Mouse (Mus musculus): Measurements from ENCODE around the gene Mapk10. TPM values are rescaled to one million over a fixed set of nuclear protein-coding genes. Genes with fewer than 3 reads are reported as not detected.

Mapk10 gene
- total and polyA plus RNA-seq, 3 experiments, result 0.10 to 0.95 (median 0.47) TPM

DNA sequence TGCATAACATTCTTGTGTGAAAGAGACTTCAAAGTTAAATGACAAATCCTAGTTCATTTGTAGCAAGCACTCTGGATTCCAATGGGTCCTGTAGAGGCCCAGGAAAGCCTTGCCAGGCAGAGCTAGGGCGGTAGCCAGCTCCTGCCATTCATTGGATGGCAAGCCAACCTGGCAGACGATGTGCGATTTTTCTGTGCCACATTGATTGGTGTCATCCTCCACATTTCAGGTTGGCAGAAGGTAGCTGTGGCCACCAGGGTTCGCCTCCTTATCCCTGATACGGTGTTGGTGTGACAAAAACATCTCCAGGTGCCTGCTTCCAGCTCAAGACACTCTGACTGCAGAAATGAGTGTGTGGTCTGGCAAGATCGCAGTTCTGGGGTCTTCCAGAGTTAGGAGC lies 210.6 kb downstream of the Mapk10 start:
- no peaks in the 10 kb centered on the region for H3K9me3 ChIP-seq (replicated peaks; ENCODE audit: low read length)
- no peak overlapping the region for H3K9ac ChIP-seq (ENCODE audit: insufficient read depth, low read depth)
- DNase-seq (ENCODE audit: extremely low read depth), result no peak
- no peaks in the 10 kb centered on the region for H3K27me3 ChIP-seq (replicated peaks)
- no peak overlapping the region for H3K4me2 ChIP-seq (ENCODE audit: insufficient read depth, low read depth, poor library complexity, severe bottlenecking)
- H3K4me1 ChIP-seq (ENCODE audit: control insufficient read depth in 1 of 2, insufficient read depth in 2 of 2), result no peaks in the 10 kb centered on the region
- TF ChIP-seq ELF1 (IDR thresholded peaks at IDR 0.05; ENCODE audit: low read depth, low read length) (no peak), POLR2A (IDR thresholded peaks at IDR 0.05; ENCODE audit: low read depth, low read length) (no peak), KAT2A (IDR thresholded peaks at IDR 0.05; ENCODE audit: insufficient replicate concordance, low read length) (no peak)
- no peak overlapping the region for H3K4me3 ChIP-seq (replicated peaks in 1 of 3; ENCODE audit: low read depth in 2 of 3, low read length in 2 of 3, poor library complexity in 1 of 3)
- no peak overlapping the region for H3K27ac ChIP-seq (ENCODE audit: insufficient read depth, low read depth)
- H3K79me2 ChIP-seq (replicated peaks; ENCODE audit: control insufficient read depth, extremely low read depth, insufficient read depth, poor library complexity, severe bottlenecking), result no peaks in the 10 kb centered on the region
- dilution Hi-C loops (cut with MboI; ENCODE audit: extremely low pct_ligation_motif_present, extremely low pct_unique_long_range_greater_than_20kb, low sequenced_read_pairs) (no loop called here), in situ Hi-C loops (cut with MboI; ENCODE audit: low pct_ligation_motif_present, low pct_unique_long_range_greater_than_20kb, low sequenced_read_pairs) (no loop called here)
- no peaks in the 10 kb centered on the region for H3K36me3 ChIP-seq (replicated peaks in 1 of 2; ENCODE audit: control insufficient read depth in 1 of 2, insufficient read depth in 1 of 2, low read length in 1 of 2)

- H3K9me3 ChIP-seq (replicated peaks; ENCODE audit: low read length), result no peaks in the 10 kb centered on the region
- no peak overlapping the region for H3K27ac ChIP-seq (ENCODE audit: insufficient read depth, low read depth)
- in situ Hi-C loops (cut with MboI; ENCODE audit: low pct_ligation_motif_present, low pct_unique_long_range_greater_than_20kb, low sequenced_read_pairs), result no loop called here
- no peak for DNase-seq (ENCODE audit: extremely low read depth)
- H3K4me3 ChIP-seq (replicated peaks in 1 of 3; ENCODE audit: low read depth in 2 of 3, low read length in 2 of 3, poor library complexity in 1 of 3), result no peak overlapping the region
- no peaks in the 10 kb centered on the region for H3K27me3 ChIP-seq (replicated peaks)
- H3K9ac ChIP-seq (ENCODE audit: insufficient read depth, low read depth), result no peak overlapping the region
- no peak overlapping the region for H3K4me2 ChIP-seq (ENCODE audit: insufficient read depth, low read depth, poor library complexity, severe bottlenecking)
- H3K4me1 ChIP-seq (ENCODE audit: control insufficient read depth in 1 of 2, insufficient read depth in 2 of 2), result no peaks in the 10 kb centered on the region
- no peak for TF ChIP-seq POLR2AphosphoS2 (IDR thresholded peaks at IDR 0.05; ENCODE audit: low read depth, low read length)
- H3K79me2 ChIP-seq (replicated peaks; ENCODE audit: control insufficient read depth, extremely low read depth, insufficient read depth, poor library complexity, severe bottlenecking), result no peaks in the 10 kb centered on the region
- H3K36me3 ChIP-seq (replicated peaks in 1 of 2; ENCODE audit: control insufficient read depth in 1 of 2, insufficient read depth in 1 of 2, low read length in 1 of 2), result no peaks in the 10 kb centered on the region
- dilution Hi-C loops (cut with MboI; ENCODE audit: extremely low pct_ligation_motif_present, extremely low pct_unique_long_range_greater_than_20kb, low sequenced_read_pairs), result no loop called here
These were observed 212.6 kb downstream of the Mapk10 start for GRCm38 (mm10) chr5:102998524-102998923.

DNA sequence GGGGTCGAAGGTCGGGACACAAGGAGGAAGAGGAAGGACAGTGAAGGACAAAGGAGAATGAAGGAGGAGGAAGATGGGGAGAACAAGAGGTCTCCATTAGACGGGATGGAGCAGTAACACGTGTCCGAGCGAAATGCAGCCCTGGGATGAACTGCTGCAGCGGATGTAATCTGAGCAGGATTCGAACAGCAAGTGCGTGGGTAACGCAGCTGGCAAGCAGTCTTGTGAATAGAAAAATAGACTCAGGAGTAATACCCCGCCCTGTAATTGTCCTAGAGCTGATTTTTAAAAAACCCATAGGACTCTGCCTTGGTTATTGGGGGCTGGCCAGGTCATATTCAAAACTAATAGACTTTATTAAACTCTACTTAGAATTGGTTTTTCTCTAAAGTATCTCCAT lies 213.2 kb downstream of the Mapk10 start:
- in situ Hi-C loops (cut with MboI; ENCODE audit: low pct_ligation_motif_present, low pct_unique_long_range_greater_than_20kb, low sequenced_read_pairs), result no loop called here
- Histone ChIP-seq H3K27me3 (replicated peaks) (no peaks in the 10 kb centered on the region), H3K79me2 (replicated peaks; ENCODE audit: control insufficient read depth, extremely low read depth, insufficient read depth, poor library complexity, severe bottlenecking) (no peaks in the 10 kb centered on the region), H3K4me3 (replicated peaks in 1 of 3; ENCODE audit: low read depth in 2 of 3, low read length in 2 of 3, poor library complexity in 1 of 3) (no peak overlapping the region), H3K9me3 (replicated peaks; ENCODE audit: low read length) (no peaks in the 10 kb centered on the region), H3K27ac (ENCODE audit: insufficient read depth, low read depth) (no peak overlapping the region), H3K9ac (ENCODE audit: insufficient read depth, low read depth) (no peak overlapping the region), H3K36me3 (replicated peaks in 1 of 2; ENCODE audit: control insufficient read depth in 1 of 2, insufficient read depth in 1 of 2, low read length in 1 of 2) (no peaks in the 10 kb centered on the region), H3K4me2 (ENCODE audit: insufficient read depth, low read depth, poor library complexity, severe bottlenecking) (no peak overlapping the region), H3K4me1 (ENCODE audit: control insufficient read depth in 1 of 2, insufficient read depth in 2 of 2) (no peaks in the 10 kb centered on the region)
- no peak for DNase-seq (ENCODE audit: extremely low read depth)
- dilution Hi-C loops (cut with MboI; ENCODE audit: extremely low pct_ligation_motif_present, extremely low pct_unique_long_range_greater_than_20kb, low sequenced_read_pairs), result no loop called here
- no peak for TF ChIP-seq ZKSCAN1 (IDR thresholded peaks at IDR 0.05; ENCODE audit: borderline replicate concordance, low read depth, low read length)
- TF ChIP-seq POLR2A (IDR thresholded peaks at IDR 0.05; ENCODE audit: low read depth, low read length), result no peak

DNA sequence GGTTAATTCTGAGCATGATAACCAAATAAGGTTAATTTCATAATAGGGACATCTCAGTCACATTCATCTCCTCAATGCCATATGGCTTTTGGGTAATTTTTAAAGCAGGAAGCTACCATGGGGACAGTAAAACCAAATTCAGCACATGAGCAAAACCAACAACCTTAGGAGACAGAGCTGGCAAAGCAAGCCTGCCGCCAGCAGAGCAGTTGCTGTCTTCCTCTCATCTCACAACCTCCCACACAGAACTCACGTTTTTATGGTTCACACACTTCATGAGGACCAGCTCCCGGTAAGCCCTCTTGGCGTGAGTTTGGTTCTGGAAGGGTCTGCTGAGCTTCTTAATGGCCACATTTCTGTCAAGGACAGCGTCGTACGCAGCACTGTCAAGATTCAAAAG lies 214.8 kb downstream of the Mapk10 start:
- no peak overlapping the region for H3K27ac ChIP-seq (ENCODE audit: insufficient read depth, low read depth)
- no peaks in the 10 kb centered on the region for H3K79me2 ChIP-seq (replicated peaks; ENCODE audit: control insufficient read depth, extremely low read depth, insufficient read depth, poor library complexity, severe bottlenecking)
- H3K36me3 ChIP-seq (replicated peaks in 1 of 2; ENCODE audit: control insufficient read depth in 1 of 2, insufficient read depth in 1 of 2, low read length in 1 of 2), result no peaks in the 10 kb centered on the region
- H3K27me3 ChIP-seq (replicated peaks), result no peaks in the 10 kb centered on the region
- H3K4me1 ChIP-seq (ENCODE audit: control insufficient read depth in 1 of 2, insufficient read depth in 2 of 2), result no peaks in the 10 kb centered on the region
- no peak overlapping the region for H3K4me3 ChIP-seq (replicated peaks in 1 of 3; ENCODE audit: low read depth in 2 of 3, low read length in 2 of 3, poor library complexity in 1 of 3)
- no peak for TF ChIP-seq NELFE (IDR thresholded peaks at IDR 0.05; ENCODE audit: low read depth, low read length)
- TF ChIP-seq GABPA (IDR thresholded peaks at IDR 0.05; ENCODE audit: insufficient replicate concordance, low read depth, low read length), result no peak
- no peak for TF ChIP-seq ZNF384 (IDR thresholded peaks at IDR 0.05; ENCODE audit: low read depth, low read length)
- no peak for TF ChIP-seq POLR2AphosphoS2 (IDR thresholded peaks at IDR 0.05; ENCODE audit: low read depth, low read length)
- no peak for TF ChIP-seq CTCF (conservative IDR thresholded peaks at IDR 0.05 in 1 of 2, IDR thresholded peaks at IDR 0.05 in 1 of 2; ENCODE audit: low read depth in 2 of 2, low read length in 2 of 2)
- TF ChIP-seq USF1 (IDR thresholded peaks at IDR 0.05; ENCODE audit: low read depth, low read length), result no peak
- TF ChIP-seq SIN3A (IDR thresholded peaks at IDR 0.05; ENCODE audit: low read length), result no peak
- no peak for TF ChIP-seq MAZ (IDR thresholded peaks at IDR 0.05; ENCODE audit: low read depth, low read length)
- no peak for TF ChIP-seq PAX5 (IDR thresholded peaks at IDR 0.05; ENCODE audit: low read length)
- dilution Hi-C loops (cut with MboI; ENCODE audit: extremely low pct_ligation_motif_present, extremely low pct_unique_long_range_greater_than_20kb, low sequenced_read_pairs) (no loop called here), in situ Hi-C loops (cut with MboI; ENCODE audit: low pct_ligation_motif_present, low pct_unique_long_range_greater_than_20kb, low sequenced_read_pairs) (no loop called here)
- no peak for DNase-seq (ENCODE audit: extremely low read depth)
- no peak overlapping the region for H3K4me2 ChIP-seq (ENCODE audit: insufficient read depth, low read depth, poor library complexity, severe bottlenecking)
- no peaks in the 10 kb centered on the region for H3K9me3 ChIP-seq (replicated peaks; ENCODE audit: low read length)
- no peak overlapping the region for H3K9ac ChIP-seq (ENCODE audit: insufficient read depth, low read depth)
